Mouse (Mus musculus): ENCODE results near the gene Lck. TPM values are rescaled to one million over a fixed set of nuclear protein-coding genes. Genes with fewer than 3 reads are reported as not detected.
A peak's percentile ranks its signal among the peaks of the same experiment; 100 is the strongest.

Gene Lck
- 11.7 and 13.6 TPM in 2 replicates for polyA plus RNA-seq (2015; fragmentation: Nextera tagmentation; extraction: Ambion mirVana)

DNA sequence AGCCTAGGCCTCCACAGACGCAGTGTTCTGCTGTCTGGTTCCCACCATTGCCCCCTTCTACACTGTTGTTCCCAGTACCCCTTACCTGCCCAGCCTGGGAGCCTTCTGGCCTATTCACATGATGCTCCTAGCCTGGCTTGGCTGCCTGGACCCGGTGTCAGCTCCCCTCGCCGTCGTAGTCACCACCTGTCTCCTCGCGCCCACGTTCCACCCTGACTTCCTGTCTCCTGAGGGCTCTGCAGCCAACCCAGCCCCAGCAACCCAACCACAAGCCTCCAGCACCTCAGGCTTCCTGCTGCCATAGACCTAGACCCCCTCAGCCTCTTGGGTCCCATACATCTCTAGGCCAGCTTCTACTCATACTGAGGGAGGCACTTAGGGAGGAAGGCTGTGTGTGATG is at the start of gene Lck:
Gene Lck, minus strand, starts transcription at position 212 of the 400 bp plus-strand sequence.
- ATAC-seq (ENCODE audit: low FRiP score, low read depth): no peak
- WGBS: 93% methylated on average over 8 of the region's 8 CpGs

DNA sequence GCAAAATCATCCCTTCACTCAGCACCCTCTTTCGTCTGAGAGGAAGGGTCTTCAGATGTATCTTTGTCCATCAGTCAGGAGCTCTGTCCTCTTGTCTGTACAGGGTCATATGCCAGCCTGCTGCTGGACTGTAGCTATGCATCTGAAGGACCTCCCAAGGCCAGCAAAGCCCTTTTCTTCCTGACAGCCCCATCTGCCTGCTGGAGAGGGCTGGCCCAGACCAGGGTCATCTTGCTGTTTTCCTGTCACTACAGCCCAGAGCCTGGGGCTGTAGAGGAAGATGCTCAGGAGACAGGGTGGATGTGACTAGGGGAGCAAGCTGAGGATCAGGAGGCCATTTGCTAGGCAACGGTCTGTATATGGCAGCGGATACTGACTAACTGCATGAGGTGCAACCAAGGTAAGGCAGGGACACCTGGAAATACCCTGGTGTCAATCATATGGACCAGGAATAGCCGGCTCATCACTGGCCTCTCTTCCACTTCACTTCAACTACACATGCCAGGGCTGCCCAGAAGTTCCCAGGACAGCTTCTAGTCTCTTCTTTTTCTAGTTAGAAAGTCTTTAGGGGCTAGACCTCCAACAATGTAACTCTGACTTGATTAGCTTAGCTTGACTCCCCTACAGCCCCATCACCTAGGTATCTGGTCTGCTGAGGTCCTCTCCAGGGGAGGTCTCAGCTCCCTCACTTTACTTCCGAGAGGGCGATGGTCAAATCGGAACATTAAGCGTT is 49.5 kb upstream of the Lck start:
- H3K9ac ChIP-seq: peak overlapping the region; percentile 86
- peaks cover 54% of the 10 kb centered on the region for H3K4me1 ChIP-seq (replicated peaks)
- H3K9me3 ChIP-seq: no peaks in the 10 kb centered on the region
- H3K36me3 ChIP-seq: peaks cover 15% of the 10 kb centered on the region
- H3K27ac ChIP-seq (replicated peaks): peak overlapping the region; percentile 97
- peak overlapping the region; percentile 80 for H3K4me2 ChIP-seq
- no peak for ATAC-seq (ENCODE audit: low FRiP score, low read depth)
- peak overlapping the region; percentile 69 for H3K4me3 ChIP-seq
- H3K27me3 ChIP-seq: no peaks in the 10 kb centered on the region
- WGBS: 19% methylated on average over 8 of the region's 8 CpGs

More for the DNA sequence above, at the start of gene Lck:
- no peaks in the 10 kb centered on the region for H3K36me3 ChIP-seq
- H3K9ac ChIP-seq: no peak within 1 kb of the TSS
- H3K4me2 ChIP-seq: no peak within 1 kb of the TSS
- no peaks in the 10 kb centered on the region for H3K9me3 ChIP-seq
- H3K27ac ChIP-seq (replicated peaks): no peak within 1 kb of the TSS
- H3K4me3 ChIP-seq: no peak within 1 kb of the TSS
- H3K27me3 ChIP-seq: no peaks in the 10 kb centered on the region
- H3K4me1 ChIP-seq (replicated peaks): 0 out of 2 replicates have a peak, but pooled peaks cover 5% of the 10 kb centered on the region

DNA sequence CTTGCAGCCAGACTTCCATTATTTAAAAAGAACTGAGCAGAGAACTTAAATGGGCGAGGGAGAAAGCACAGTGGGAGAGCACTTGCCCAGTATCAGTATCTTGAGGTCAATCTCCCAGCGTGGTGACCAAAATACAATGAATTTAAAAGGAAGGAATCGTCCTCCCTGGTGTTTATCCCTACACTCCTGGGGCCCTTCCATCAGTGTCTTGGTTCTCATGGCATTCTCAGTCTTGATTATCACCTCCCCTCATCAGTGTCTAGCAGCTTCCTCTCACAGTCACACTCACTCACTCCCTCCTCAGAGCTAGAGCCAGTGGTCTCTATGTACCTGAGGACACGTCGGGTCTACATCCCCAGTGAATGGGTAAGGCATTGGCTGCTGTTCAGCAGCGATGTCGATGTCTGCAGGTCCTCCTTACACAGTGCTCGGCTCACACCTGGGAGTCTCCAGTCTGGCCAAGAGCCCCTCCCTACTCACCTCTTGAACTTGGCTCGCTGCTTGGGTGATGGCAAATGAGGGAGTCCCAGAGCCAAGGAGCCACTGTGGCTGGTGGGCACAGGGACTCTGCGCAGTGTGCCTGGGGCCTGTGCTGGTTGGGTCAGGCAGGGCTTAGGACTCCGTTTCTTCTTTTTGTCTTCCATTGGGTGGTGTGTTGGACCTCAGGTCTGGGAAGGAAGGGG is 48.8 kb upstream of the Lck start:
- peak overlapping the region; percentile 69 for H3K4me3 ChIP-seq
- peaks cover 8% of the 10 kb centered on the region for H3K36me3 ChIP-seq
- 78% methylated on average over 11 of the region's 11 CpGs for WGBS
- peak overlapping the region; percentile 97 for H3K27ac ChIP-seq (replicated peaks)
- H3K4me2 ChIP-seq: peak overlapping the region; percentile 80
- ATAC-seq (ENCODE audit: low FRiP score, low read depth): no peak
- no peaks in the 10 kb centered on the region for H3K9me3 ChIP-seq
- H3K27me3 ChIP-seq: no peaks in the 10 kb centered on the region
- peaks cover 61% of the 10 kb centered on the region for H3K4me1 ChIP-seq (replicated peaks)
- H3K9ac ChIP-seq: peak overlapping the region; percentile 86

DNA sequence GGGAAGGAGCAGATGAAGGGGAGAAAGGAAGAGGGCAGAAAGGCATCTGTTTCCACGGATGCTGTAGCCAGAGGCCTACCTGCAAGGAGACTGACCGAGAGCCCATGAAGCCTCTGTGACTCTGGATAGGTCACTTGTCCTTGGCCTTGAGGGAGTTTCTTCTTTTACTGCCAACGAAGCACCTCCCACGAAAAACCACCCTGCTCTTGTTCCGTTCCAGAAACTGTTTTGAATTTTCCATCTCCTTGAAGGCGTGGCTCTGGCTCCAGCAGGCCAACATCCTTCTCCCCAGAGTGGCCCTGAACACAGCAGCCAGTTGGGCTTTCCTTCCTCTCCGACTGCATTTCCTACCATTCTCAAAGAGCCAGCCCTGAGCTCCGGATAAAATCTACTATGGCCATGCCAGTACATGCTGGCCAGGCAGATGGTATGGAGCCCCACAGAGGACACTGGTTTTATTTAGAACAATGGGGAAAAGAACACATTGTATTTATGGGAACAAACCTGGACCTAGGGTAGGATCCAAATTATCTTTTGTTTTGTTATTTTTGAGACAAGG is 47.9 kb upstream of the Lck start:
- H3K4me2 ChIP-seq: peak overlapping the region; percentile 80
- H3K27ac ChIP-seq (replicated peaks): 0 out of 2 replicates have a peak overlapping the region, but pooled peaks have one; percentile 4
- ATAC-seq (ENCODE audit: low FRiP score, low read depth): no peak
- H3K27me3 ChIP-seq: no peaks in the 10 kb centered on the region
- no peaks in the 10 kb centered on the region for H3K9me3 ChIP-seq
- peaks cover 4% of the 10 kb centered on the region for H3K36me3 ChIP-seq
- WGBS: 85% methylated on average over 8 of the region's 8 CpGs
- H3K4me3 ChIP-seq: no peak overlapping the region
- no peak overlapping the region for H3K9ac ChIP-seq
- H3K4me1 ChIP-seq (replicated peaks): peaks cover 61% of the 10 kb centered on the region

DNA sequence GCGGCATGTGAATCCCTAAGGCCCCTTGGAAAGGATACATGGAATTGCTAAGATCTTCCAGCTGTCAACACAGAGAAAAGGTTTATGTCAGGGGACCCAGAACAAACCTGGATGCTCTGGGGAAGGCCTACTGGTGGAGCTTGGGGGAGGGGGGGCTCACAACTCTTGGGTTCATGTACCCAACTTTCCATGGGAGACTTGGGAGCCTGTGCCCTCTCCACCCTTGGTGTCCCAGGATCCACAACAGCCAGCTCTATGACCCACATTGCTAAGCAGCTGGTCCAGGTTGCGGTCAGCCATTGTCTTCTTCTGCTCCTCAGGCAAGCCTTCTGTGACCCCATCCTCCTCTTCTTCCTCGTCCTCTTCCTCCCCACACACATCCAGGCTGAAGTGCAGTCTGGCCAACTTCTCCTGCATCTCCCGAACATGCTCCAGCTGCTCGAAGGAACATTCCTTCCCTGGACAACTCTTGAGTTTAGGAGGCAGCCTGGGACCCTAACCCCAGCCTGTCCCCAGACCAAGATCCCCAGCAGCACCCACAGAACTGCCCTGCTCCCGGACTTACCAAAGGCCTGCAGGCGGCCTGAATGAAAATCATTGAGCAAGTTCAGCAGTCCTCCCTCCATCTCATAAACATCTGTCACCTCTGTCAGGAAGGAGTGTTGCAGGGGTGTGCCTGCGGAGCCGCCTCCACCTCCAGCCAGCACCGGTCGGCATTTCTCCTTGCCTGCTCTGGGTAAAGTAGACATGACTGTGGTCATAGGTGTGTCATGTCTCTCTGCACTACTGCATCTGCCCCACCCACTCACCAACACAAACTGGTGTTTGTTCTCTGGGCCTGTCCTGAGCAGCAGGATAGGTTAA is 47.2 kb upstream of the Lck start:
- H3K4me1 ChIP-seq (replicated peaks): peaks cover 58% of the 10 kb centered on the region
- no peak for ATAC-seq (ENCODE audit: low FRiP score, low read depth)
- H3K27ac ChIP-seq (replicated peaks): 0 out of 2 replicates have a peak overlapping the region, but pooled peaks have one; percentile 4

GRCm38 (mm10) chr4:129618786-129619691 is 45.6 kb upstream of the Lck start, which contains the start of gene Iqcc:
Iqcc (minus strand) TSS chr4:129619099.
- Histone ChIP-seq H3K27me3 (no peaks in the 10 kb centered on the region), H3K4me2 (peak within 1 kb of the TSS; percentile 69), H3K27ac (replicated peaks) (peak within 1 kb of the TSS; percentile 93), H3K9me3 (no peaks in the 10 kb centered on the region), H3K36me3 (peaks cover 6% of the 10 kb centered on the region), H3K4me3 (peak within 1 kb of the TSS; percentile 58), H3K9ac (peak within 1 kb of the TSS; percentile 75), H3K4me1 (replicated peaks) (peaks cover 43% of the 10 kb centered on the region)
- WGBS: 4% methylated on average over 44 of the region's 44 CpGs
- ATAC-seq (ENCODE audit: low FRiP score, low read depth): peak; percentile 92

More for the DNA sequence above, 47.2 kb upstream of the Lck start:
- Histone ChIP-seq H3K4me3 (no peak overlapping the region), H3K4me2 (peak overlapping the region; percentile 80; the same call in 1 of the 2 replicates), H3K36me3 (peaks cover 6% of the 10 kb centered on the region), H3K27me3 (no peaks in the 10 kb centered on the region), H3K9me3 (no peaks in the 10 kb centered on the region), H3K9ac (no peak overlapping the region)
- 87% methylated on average over 11 of the region's 11 CpGs for WGBS

GRCm38 (mm10) chr4:129618031-129618430 is 44.6 kb upstream of the Lck start:
- Histone ChIP-seq H3K27me3 (no peaks in the 10 kb centered on the region), H3K36me3 (peaks cover 6% of the 10 kb centered on the region), H3K4me3 (peak overlapping the region; percentile 58), H3K9me3 (no peaks in the 10 kb centered on the region), H3K4me1 (replicated peaks) (peaks cover 40% of the 10 kb centered on the region), H3K4me2 (peak overlapping the region; percentile 69), H3K9ac (peak overlapping the region; percentile 75), H3K27ac (replicated peaks) (peak overlapping the region; percentile 93)
- ATAC-seq (ENCODE audit: low FRiP score, low read depth): no peak
- WGBS: 95% methylated on average over 5 of the region's 5 CpGs

DNA sequence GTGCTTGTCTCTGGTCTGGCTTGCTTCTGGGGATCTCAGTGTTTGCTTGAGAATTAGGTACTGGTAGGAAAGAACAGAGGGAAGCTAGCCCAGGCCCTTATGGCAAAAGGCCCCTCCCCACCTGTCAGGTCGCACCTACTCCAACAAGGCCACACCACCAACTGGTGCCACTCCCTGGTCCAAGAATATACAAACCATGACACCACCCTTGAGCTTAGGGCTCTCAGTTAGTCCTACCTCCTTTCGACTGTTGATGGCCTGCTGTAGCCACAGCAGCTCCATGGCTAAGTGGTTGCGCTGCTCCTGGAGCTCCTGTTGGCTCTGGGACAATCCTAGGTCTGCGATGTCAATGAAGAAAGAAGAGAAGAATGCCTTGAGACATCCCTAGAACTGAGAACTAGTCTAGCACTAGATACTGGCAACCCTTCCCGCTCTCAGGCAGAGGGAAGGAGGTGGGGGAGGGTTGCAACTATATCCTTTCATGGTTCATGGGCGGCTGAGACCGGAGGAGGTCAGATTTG is 43.7 kb upstream of the Lck start:
- WGBS: 99% methylated on average over 7 of the region's 7 CpGs
- no peak overlapping the region for H3K27ac ChIP-seq (replicated peaks)
- H3K4me1 ChIP-seq (replicated peaks): peaks cover 32% of the 10 kb centered on the region
- H3K27me3 ChIP-seq: no peaks in the 10 kb centered on the region
- no peaks in the 10 kb centered on the region for H3K9me3 ChIP-seq
- ATAC-seq (ENCODE audit: low FRiP score, low read depth): no peak
- H3K4me3 ChIP-seq: no peak overlapping the region
- H3K9ac ChIP-seq: no peak overlapping the region
- no peak overlapping the region for H3K4me2 ChIP-seq
- peaks cover 6% of the 10 kb centered on the region for H3K36me3 ChIP-seq

DNA sequence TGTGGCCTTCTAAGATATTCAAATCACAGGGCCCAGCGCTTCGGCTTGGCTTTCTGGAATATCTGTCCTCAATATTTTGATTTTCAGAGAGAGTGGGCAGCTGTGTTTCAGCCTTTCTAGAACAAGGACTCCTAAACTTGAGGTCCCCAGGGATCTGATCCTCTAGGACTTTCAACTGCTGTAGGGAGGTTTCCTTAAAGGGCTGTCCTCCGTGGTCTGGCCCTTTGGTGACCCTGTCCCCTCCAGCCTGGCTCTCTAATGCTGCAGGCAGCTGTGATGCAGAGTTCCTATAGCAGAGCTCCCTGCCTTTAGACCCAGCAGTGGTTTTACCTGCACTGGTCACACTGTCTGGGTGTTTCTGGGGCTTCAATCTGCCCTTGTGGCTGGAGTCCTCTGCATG is 43.2 kb upstream of the Lck start:
- ATAC-seq (ENCODE audit: low FRiP score, low read depth): no peak
- H3K4me2 ChIP-seq: no peak overlapping the region
- 91% methylated on average over 3 of the region's 3 CpGs for WGBS

DNA sequence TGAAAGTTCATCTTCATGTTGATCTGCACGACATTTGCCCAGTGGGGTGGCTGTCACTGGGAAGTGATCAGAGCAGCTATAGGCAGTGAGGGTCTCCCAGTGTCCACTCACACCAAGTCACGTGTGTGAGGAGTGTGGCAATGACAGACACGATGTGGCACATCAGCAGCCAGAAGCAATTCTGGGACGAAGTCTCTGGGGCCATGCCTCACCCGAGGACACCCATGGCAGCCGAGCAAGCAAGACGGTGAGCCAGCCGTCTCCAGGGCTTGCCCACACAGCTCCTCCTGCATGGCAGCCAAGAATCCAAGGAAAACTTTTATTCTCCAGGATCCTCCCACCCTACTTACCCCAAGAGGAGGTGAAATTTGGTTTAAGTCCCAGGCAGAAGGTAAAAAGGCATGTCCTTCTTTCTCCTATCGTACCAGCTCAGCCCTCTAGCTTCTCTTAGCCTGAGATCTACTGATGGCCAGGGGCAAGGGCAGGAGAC is 42.4 kb upstream of the Lck start:
- 89% methylated on average over 9 of the region's 9 CpGs for WGBS
- Histone ChIP-seq H3K9me3 (no peaks in the 10 kb centered on the region), H3K27me3 (no peaks in the 10 kb centered on the region), H3K27ac (replicated peaks) (no peak overlapping the region), H3K4me3 (no peak overlapping the region), H3K4me1 (replicated peaks) (peaks cover 18% of the 10 kb centered on the region), H3K4me2 (no peak overlapping the region), H3K9ac (no peak overlapping the region), H3K36me3 (peaks cover 6% of the 10 kb centered on the region)
- no peak for ATAC-seq (ENCODE audit: low FRiP score, low read depth)

More for the DNA sequence above, 43.2 kb upstream of the Lck start:
- Histone ChIP-seq H3K4me1 (replicated peaks) (peaks cover 26% of the 10 kb centered on the region), H3K27me3 (no peaks in the 10 kb centered on the region), H3K27ac (replicated peaks) (no peak overlapping the region), H3K9ac (no peak overlapping the region), H3K9me3 (no peaks in the 10 kb centered on the region), H3K36me3 (peaks cover 6% of the 10 kb centered on the region), H3K4me3 (no peak overlapping the region)

Measured in hindbrain, embryonic 15.5 days (tissue).